Mouse (Mus musculus) heart, embryonic 14.5 days (tissue): ENCODE data around the gene Klhl32. TPM values are rescaled to one million over a fixed set of nuclear protein-coding genes. Genes with fewer than 3 reads are reported as not detected.
A peak's percentile ranks its signal among the peaks of the same experiment; 100 is the strongest.

ENCODE experiments used
- ATAC-seq: fragments of 200-750 bp; cut with Nextera tagmentation; 2 replicates; pipeline ENCODE4 v1.8.0; 2017; ENCODE audit warnings: low read depth, moderate TSS enrichment; ENCODE audit not compliant: insufficient number of reproducible peaks, insufficient read depth, low FRiP score
- H3K27ac ChIP-seq, 2 experiments: fragments of 200-500 bp in 1 of 2; fragments of 300-500 bp in 1 of 2; sonication (generic) in 1 of 2; replicated peaks in 1 of 2; 2 replicates each; pipeline ENCODE4 v1.5.1; 2012 to 2014; ENCODE audit warnings: low read depth in 2 of 2, low read length in 2 of 2, control low read depth in 1 of 2, mild to moderate bottlenecking in 1 of 2, mixed read lengths in 1 of 2; ENCODE audit not compliant: control insufficient read depth in 1 of 2, insufficient read depth in 1 of 2
- H3K27me3 ChIP-seq: fragments of 300-500 bp; sonication (generic); 2 replicates; pipeline ENCODE4 v1.6.1; 2014; ENCODE audit warnings: mild to moderate bottlenecking, low read length, control low read depth; ENCODE audit not compliant: control insufficient read depth, insufficient read depth
- H3K36me3 ChIP-seq: fragments of 300-500 bp; sonication (generic); 2 replicates; pipeline ENCODE4 v1.6.1; 2014; ENCODE audit warnings: mild to moderate bottlenecking, control low read depth, low read length, mixed read lengths; ENCODE audit not compliant: control insufficient read depth, insufficient read depth
- H3K4me1 ChIP-seq, 2 experiments: fragments of 200-500 bp in 1 of 2; fragments of 300-500 bp in 1 of 2; sonication (generic) in 1 of 2; 2 replicates each; pipeline ENCODE4 v1.6.1; 2012 to 2014; ENCODE audit warnings: low read length in 2 of 2, control low read depth in 1 of 2, mixed read lengths in 1 of 2; ENCODE audit not compliant: control insufficient read depth in 2 of 2, insufficient read depth in 2 of 2
- H3K4me2 ChIP-seq: fragments of 300-500 bp; sonication (generic); 2 replicates; pipeline ENCODE4 v1.6.1; 2014; ENCODE audit warnings: mild to moderate bottlenecking, low read length
- H3K4me3 ChIP-seq, 2 experiments: fragments of 200-500 bp in 1 of 2; fragments of 300-500 bp in 1 of 2; sonication (generic) in 1 of 2; 2 replicates each; pipeline ENCODE4 v1.5.1; 2012 to 2014; ENCODE audit warnings: low read length in 2 of 2, mild to moderate bottlenecking in 2 of 2, control low read depth in 1 of 2, low read depth in 1 of 2, moderate library complexity in 1 of 2; ENCODE audit not compliant: control insufficient read depth in 1 of 2, insufficient read depth in 1 of 2
- H3K9ac ChIP-seq: fragments of 300-500 bp; sonication (generic); 2 replicates; pipeline ENCODE4 v1.6.1; 2014; ENCODE audit warnings: mild to moderate bottlenecking, low read length
- H3K9me3 ChIP-seq: fragments of 300-500 bp; sonication (generic); 2 replicates; pipeline ENCODE4 v1.6.1; 2016; ENCODE audit warnings: low read length, control low read depth; ENCODE audit not compliant: control insufficient read depth
- WGBS: fragments of 180-500 bp; shearing (Covaris S2); extraction: QIAGEN DNeasy Blood & Tissue Kit; methylation state at CpG from one replicate; pipeline ENCODE4 v1.1.7; 2014; 5-methylcytosine and 5-hydroxymethylcytosine counted together
- polyA plus RNA-seq: library from polyadenylated mRNA; unstranded; fragments of >200 nt; fragmentation: Nextera tagmentation; extraction: Ambion mirVana; gene quantifications from 2 replicates; pipeline ENCODE4 v1.2.1, GENCODE M21; 2014

The Klhl32 gene
- polyA plus RNA-seq, result 3.5 and 4.6 TPM in 2 replicates

GRCm38 (mm10) chr4:24850401-24851325, at the start of gene Klhl32:
Gene Klhl32, minus strand, starts transcription at chr4:24851124.
- Histone ChIP-seq H3K36me3 (no peaks in the 10 kb centered on the region), H3K27ac (peak within 1 kb of the TSS; percentile 42 to 65), H3K27me3 (no peaks in the 10 kb centered on the region), H3K4me1 (no peaks in the 10 kb centered on the region), H3K9me3 (no peaks in the 10 kb centered on the region), H3K4me2 (peak within 1 kb of the TSS; percentile 90), H3K4me3 (peak within 1 kb of the TSS; percentile 66 to 75), H3K9ac (peak within 1 kb of the TSS; percentile 79)
- ATAC-seq, result peak; percentile 85
- WGBS, result 1% methylated on average over 56 of the region's 63 CpGs

DNA sequence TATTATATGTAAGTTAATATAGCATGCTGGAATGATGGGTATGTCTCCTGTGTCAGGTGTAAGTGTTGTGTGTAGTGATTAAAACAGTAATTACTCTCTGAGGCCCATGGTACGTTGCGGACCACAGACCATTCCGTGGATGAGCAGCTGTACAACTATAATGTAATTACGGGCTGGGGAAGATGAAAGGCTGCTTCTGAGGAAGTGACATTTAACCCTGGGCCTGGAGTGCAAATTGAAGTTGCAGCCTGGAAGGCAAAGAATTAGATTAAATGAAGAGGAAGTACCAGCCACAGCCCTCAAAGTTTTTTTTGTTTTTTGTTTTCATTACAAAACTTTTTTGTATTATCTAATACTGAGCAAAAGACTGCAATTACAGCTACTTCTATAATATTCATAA, 48.2 kb upstream of the Klhl32 start:
- Histone ChIP-seq H3K27me3 (no peaks in the 10 kb centered on the region), H3K4me1 (peaks cover 2 to 5% of the 10 kb centered on the region in 2 experiments; a peak in 2 of 4 replicates), H3K9ac (peak overlapping the region; percentile 94), H3K27ac (no peak overlapping the region), H3K9me3 (no peaks in the 10 kb centered on the region), H3K36me3 (peaks cover 36% of the 10 kb centered on the region), H3K4me2 (peak overlapping the region; percentile 96), H3K4me3 (peak overlapping the region; percentile 87 to 96; a peak in 3 of 4 replicates)
- ATAC-seq, result no peak
- 46% methylated on average over 4 of the region's 4 CpGs for WGBS

DNA sequence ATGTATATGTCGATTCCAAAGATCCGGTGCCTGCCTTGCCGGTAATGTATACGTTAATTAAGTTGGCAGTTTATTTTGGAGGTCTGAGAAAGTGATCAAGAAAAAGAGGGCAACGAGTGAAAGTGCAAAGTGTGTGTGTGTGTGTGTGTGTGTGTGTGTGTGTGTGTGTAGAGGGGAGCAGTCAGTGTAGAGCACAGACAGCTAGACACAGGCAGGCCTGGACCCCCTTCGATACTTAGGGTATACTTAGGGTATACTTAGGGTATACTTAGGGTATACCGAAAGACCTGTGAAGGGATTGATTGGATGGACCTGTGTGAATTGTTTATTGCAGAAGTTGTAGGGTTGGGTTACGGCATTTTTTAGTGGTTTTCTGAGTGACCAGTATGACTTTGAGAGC, 47.7 kb upstream of the Klhl32 start:
- peaks cover 2 to 5% of the 10 kb centered on the region in 2 experiments; a peak in 2 of 4 replicates for H3K4me1 ChIP-seq
- H3K9ac ChIP-seq, result peak overlapping the region; percentile 94
- H3K4me3 ChIP-seq, result peak overlapping the region; percentile 87 to 96
- no peaks in the 10 kb centered on the region for H3K9me3 ChIP-seq
- WGBS, result 20% methylated on average over 8 of the region's 8 CpGs
- H3K27ac ChIP-seq, result peak overlapping the region in 1 of 2 experiments; percentile 76; a peak in 1 of 4 replicates
- H3K36me3 ChIP-seq, result peaks cover 31% of the 10 kb centered on the region
- H3K4me2 ChIP-seq, result peak overlapping the region; percentile 96
- H3K27me3 ChIP-seq, result no peaks in the 10 kb centered on the region
- no peak for ATAC-seq

- Histone ChIP-seq H3K4me2 (peak within 1 kb of the TSS; percentile 96), H3K9me3 (no peaks in the 10 kb centered on the region), H3K4me3 (peak within 1 kb of the TSS; percentile 87 to 96), H3K36me3 (peaks cover 25% of the 10 kb centered on the region), H3K27me3 (no peaks in the 10 kb centered on the region), H3K4me1 (peaks cover 2 to 5% of the 10 kb centered on the region in 2 experiments; a peak in 2 of 4 replicates), H3K27ac (peak within 1 kb of the TSS; percentile 58 to 76), H3K9ac (peak within 1 kb of the TSS; percentile 94)
- 0% methylated on average over 57 of the region's 58 CpGs for WGBS
- ATAC-seq, result peak; percentile 99
Measured at GRCm38 (mm10) chr4:24897851-24898515, 47.1 kb upstream of the Klhl32 start, which contains the start of gene Ndufaf4. Gene Ndufaf4, plus strand, starts transcription at chr4:24898083.

DNA sequence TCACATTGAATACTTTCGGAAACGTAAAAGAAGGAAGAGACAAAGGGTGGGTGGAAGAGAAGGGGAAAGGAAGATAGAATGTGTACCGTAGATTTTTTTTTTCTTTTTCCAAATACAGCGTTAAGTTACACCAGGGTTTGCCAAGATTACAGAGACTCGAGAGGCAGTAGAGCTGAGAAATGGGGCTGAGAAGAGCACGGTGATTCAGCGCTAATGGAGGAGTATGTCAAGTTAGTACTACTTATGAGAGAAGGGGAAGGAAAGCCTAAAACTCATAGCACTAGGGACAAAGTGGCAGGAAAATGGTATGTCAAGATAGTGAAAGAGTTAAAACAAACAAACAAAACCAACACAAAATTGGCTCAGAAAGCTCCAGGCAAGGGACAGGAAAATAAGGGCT, 46.4 kb upstream of the Klhl32 start:
- peak overlapping the region; percentile 12; the same call in 1 of the 2 replicates for H3K9ac ChIP-seq
- no peak for ATAC-seq
- peaks cover 20% of the 10 kb centered on the region for H3K36me3 ChIP-seq
- H3K4me1 ChIP-seq, result peaks cover 2 to 5% of the 10 kb centered on the region in 2 experiments; a peak in 2 of 4 replicates
- 18% methylated on average over 7 of the region's 7 CpGs for WGBS
- 0 out of 2 replicates have a peak, but pooled peaks cover 3% of the 10 kb centered on the region for H3K9me3 ChIP-seq
- H3K4me3 ChIP-seq, result peak overlapping the region; percentile 87 to 96
- no peak overlapping the region for H3K27ac ChIP-seq
- peak overlapping the region; percentile 96 for H3K4me2 ChIP-seq
- H3K27me3 ChIP-seq, result no peaks in the 10 kb centered on the region

- peak overlapping the region; percentile 96 for H3K4me2 ChIP-seq
- no peak for ATAC-seq
- WGBS, result 0% methylated on average over 1 of the region's 1 CpGs
Measured at GRCm38 (mm10) chr4:24896829-24897228, 45.9 kb upstream of the Klhl32 start.

GRCm38 (mm10) chr4:24894625-24895024, 43.7 kb upstream of the Klhl32 start:
- Histone ChIP-seq H3K27me3 (no peaks in the 10 kb centered on the region), H3K9ac (no peak overlapping the region), H3K9me3 (peaks cover 3% of the 10 kb centered on the region; the same call in 1 of the 2 replicates), H3K27ac (no peak overlapping the region), H3K4me2 (no peak overlapping the region), H3K4me3 (no peak overlapping the region), H3K4me1 (peaks cover 2 to 5% of the 10 kb centered on the region in 2 experiments; a peak in 2 of 4 replicates), H3K36me3 (no peaks in the 10 kb centered on the region)
- 69% methylated on average over 4 of the region's 4 CpGs for WGBS
- no peak for ATAC-seq

More at GRCm38 (mm10) chr4:24896829-24897228, 45.9 kb upstream of the Klhl32 start:
- Histone ChIP-seq H3K36me3 (peaks cover 16% of the 10 kb centered on the region), H3K9me3 (0 out of 2 replicates have a peak, but pooled peaks cover 3% of the 10 kb centered on the region), H3K27me3 (no peaks in the 10 kb centered on the region), H3K4me1 (peaks cover 2 to 5% of the 10 kb centered on the region in 2 experiments; a peak in 2 of 4 replicates), H3K27ac (no peak overlapping the region), H3K4me3 (peak overlapping the region in 1 of 2 experiments; percentile 87; a peak in 2 of 4 replicates), H3K9ac (no peak overlapping the region)
